Mouse (Mus musculus) limb, embryonic 11.5 days (tissue): ENCODE measurements around the gene Psmd7. TPM values are rescaled to one million over a fixed set of nuclear protein-coding genes. Genes with fewer than 3 reads are reported as not detected.

Experiments used
- ATAC-seq: fragments of 200-750 bp; cut with Nextera tagmentation; 2 replicates; pipeline ENCODE4 v1.8.0; 2017; ENCODE audit warnings: low read depth; ENCODE audit not compliant: insufficient number of reproducible peaks, low FRiP score, low TSS enrichment
- DNase-seq: peaks from one replicate; pipeline ENCODE4 v3.0.0-alpha.2; 2015; ENCODE audit warnings: low spot score
- H3K27ac ChIP-seq: fragments of 300-500 bp; sonication (generic); replicated peaks from 2 replicates; pipeline ENCODE4 v1.5.1; 2014; ENCODE audit warnings: low read depth, mild to moderate bottlenecking, low read length
- H3K27me3 ChIP-seq: fragments of 300-500 bp; sonication (generic); 2 replicates; pipeline ENCODE4 v1.6.1; 2014; ENCODE audit warnings: mild to moderate bottlenecking, low read length, mixed read lengths; ENCODE audit not compliant: control insufficient read depth, insufficient read depth
- H3K36me3 ChIP-seq: fragments of 300-500 bp; sonication (generic); 2 replicates; pipeline ENCODE4 v1.6.1; 2014; ENCODE audit warnings: mild to moderate bottlenecking, low read length, moderate library complexity, mixed read lengths; ENCODE audit not compliant: control insufficient read depth, insufficient read depth
- H3K4me1 ChIP-seq: fragments of 300-500 bp; sonication (generic); 2 replicates; pipeline ENCODE4 v1.6.1; 2014; ENCODE audit warnings: low read length, mixed read lengths; ENCODE audit not compliant: control insufficient read depth, insufficient read depth
- H3K4me2 ChIP-seq: fragments of 300-500 bp; sonication (generic); 2 replicates; pipeline ENCODE4 v1.6.1; 2014; ENCODE audit warnings: low read depth, mild to moderate bottlenecking, moderate library complexity; ENCODE audit not compliant: severe bottlenecking
- H3K4me3 ChIP-seq: fragments of 300-500 bp; sonication (generic); 2 replicates; pipeline ENCODE4 v1.5.1; 2014; ENCODE audit warnings: low read depth, low read length
- H3K9ac ChIP-seq: fragments of 300-500 bp; sonication (generic); 2 replicates; pipeline ENCODE4 v1.6.1; 2014; ENCODE audit warnings: mild to moderate bottlenecking, low read length
- H3K9me3 ChIP-seq: fragments of 300-500 bp; sonication (generic); 2 replicates; pipeline ENCODE4 v1.6.1; 2016; ENCODE audit warnings: low read length; ENCODE audit not compliant: control insufficient read depth
- WGBS: fragments of 180-500 bp; shearing (Covaris S2); extraction: QIAGEN DNeasy Blood & Tissue Kit; methylation state at CpG from one replicate; pipeline ENCODE4 v1.1.7; 2014; 5-methylcytosine and 5-hydroxymethylcytosine counted together
- microRNA counts: library from miRNA; unstranded; fragments of <30 nt; microRNA quantifications from one replicate; lab custom pipeline; 2016
- microRNA-seq: library from miRNA; unstranded; fragments of <30 nt; microRNA quantifications from one replicate; pipeline ENCODE4, GENCODE M21; 2016
- polyA plus RNA-seq: library from polyadenylated mRNA; unstranded; fragments of >200 nt; fragmentation: Nextera tagmentation; extraction: Ambion mirVana; gene quantifications from 2 replicates; pipeline ENCODE4 v1.2.1, GENCODE M21; 2014

Gene Psmd7
- polyA plus RNA-seq, 1 experiment from 2014 or later = 415 TPM

GRCm38 (mm10) chr8:107542151-107542550, 46.1 kb downstream of the Psmd7 start:
- no peak for ATAC-seq
- no peaks in the 10 kb centered on the region; the same call in 1 of the 2 replicates for H3K36me3 ChIP-seq

GRCm38 (mm10) chr8:107541369-107541768, 46.9 kb downstream of the Psmd7 start:
- Histone ChIP-seq H3K9me3 (no peaks in the 10 kb centered on the region), H3K9ac (no peak overlapping the region), H3K27ac (no peak overlapping the region), H3K4me3 (no peak overlapping the region), H3K4me1 (peaks cover 2% of the 10 kb centered on the region; the same call in 1 of the 2 replicates), H3K27me3 (no peaks in the 10 kb centered on the region), H3K4me2 (no peak overlapping the region), H3K36me3 (no peaks in the 10 kb centered on the region; the same call in 1 of the 2 replicates)
- 93% methylated on average over 4 of the region's 4 CpGs for WGBS
- ATAC-seq (no peak), DNase-seq (no peak)

More at GRCm38 (mm10) chr8:107542151-107542550, 46.1 kb downstream of the Psmd7 start:
- WGBS = 92% methylated on average over 3 of the region's 3 CpGs
- Histone ChIP-seq H3K27me3 (no peaks in the 10 kb centered on the region), H3K9me3 (no peaks in the 10 kb centered on the region), H3K4me3 (no peak overlapping the region), H3K4me2 (no peak overlapping the region), H3K27ac (no peak overlapping the region), H3K4me1 (peaks cover 2% of the 10 kb centered on the region; the same call in 1 of the 2 replicates), H3K9ac (no peak overlapping the region)
- DNase-seq = no peak

- ATAC-seq = no peak
- Histone ChIP-seq H3K4me2 (no peak overlapping the region), H3K9me3 (no peaks in the 10 kb centered on the region), H3K36me3 (no peaks in the 10 kb centered on the region; the same call in 1 of the 2 replicates), H3K9ac (no peak overlapping the region), H3K27me3 (no peaks in the 10 kb centered on the region), H3K4me3 (no peak overlapping the region), H3K27ac (no peak overlapping the region), H3K4me1 (peaks cover 2% of the 10 kb centered on the region; the same call in 1 of the 2 replicates)
- DNase-seq = no peak
- WGBS = 90% methylated on average over 12 of the region's 12 CpGs
Observed at GRCm38 (mm10) chr8:107540623-107541022, 47.6 kb downstream of the Psmd7 start.

GRCm38 (mm10) chr8:107537472-107537871, 50.8 kb downstream of the Psmd7 start:
- peak overlapping the region; percentile 21; the same call in 1 of the 2 replicates for H3K27ac ChIP-seq
- DNase-seq (no peak), ATAC-seq (no peak)
- 79% methylated on average over 4 of the region's 4 CpGs for WGBS
- H3K4me3 ChIP-seq = no peak overlapping the region
- no peak overlapping the region for H3K9ac ChIP-seq
- no peaks in the 10 kb centered on the region for H3K4me1 ChIP-seq
- no peaks in the 10 kb centered on the region for H3K27me3 ChIP-seq
- H3K36me3 ChIP-seq = no peaks in the 10 kb centered on the region; the same call in 1 of the 2 replicates
- no peaks in the 10 kb centered on the region for H3K9me3 ChIP-seq
- no peak overlapping the region for H3K4me2 ChIP-seq

MicroRNA genes within 50 kb of the gene (microRNA counts, 519-probe panel; counts per million panel counts)
- microRNA mmu-miR-140 (lab: Ali Mortazavi, UCI) = 5,221 counts per million, percentile 85 among the panel's probes with 10 or more counts

Small RNA genes within 50 kb of the gene (microRNA-seq; reads per million reads assigned to microRNA genes)
- 13,638 reads per million, percentile 96 among the genes with 10 or more reads in this experiment for gene Mir140

Other genes starting within 250 kb of the Psmd7 start
- gene Nqo1, start 185.3 kb downstream of the Psmd7 start, polyA plus RNA-seq = 19.5 and 21.5 TPM in 2 replicates
- 94.9 and 103 TPM in 2 replicates for gene Nob1, start 163.4 kb downstream of the Psmd7 start, polyA plus RNA-seq
- 165 and 176 TPM in 2 replicates for gene Wwp2, start 152.1 kb downstream of the Psmd7 start, polyA plus RNA-seq